Mouse (Mus musculus) hindbrain, embryonic 11.5 days (tissue): ENCODE data around the gene Stard10. TPM values are rescaled to one million over a fixed set of nuclear protein-coding genes. Genes with fewer than 3 reads are reported as not detected.

Experiments
- ATAC-seq: fragments of 200-750 bp; cut with Nextera tagmentation; 2 replicates; pipeline ENCODE4 v1.8.0; 2017; ENCODE audit warnings: mild to moderate bottlenecking, moderate TSS enrichment, moderate library complexity; ENCODE audit not compliant: low FRiP score
- DNase-seq: peaks from one replicate; pipeline ENCODE4 v3.0.0-alpha.2; 2015; ENCODE audit warnings: low spot score
- H3K27ac ChIP-seq: fragments of 300-500 bp; sonication (generic); 2 replicates; pipeline ENCODE4 v1.5.1; 2014; ENCODE audit warnings: mild to moderate bottlenecking, low read depth, low read length
- H3K27me3 ChIP-seq: fragments of 300-500 bp; sonication (generic); 2 replicates; pipeline ENCODE4 v1.6.1; 2014; ENCODE audit warnings: mild to moderate bottlenecking, low read length, moderate library complexity, mixed read lengths; ENCODE audit not compliant: control insufficient read depth, insufficient read depth
- H3K36me3 ChIP-seq: fragments of 300-500 bp; sonication (generic); 2 replicates; pipeline ENCODE4 v1.6.1; 2014; ENCODE audit warnings: mild to moderate bottlenecking, low read length, moderate library complexity, mixed read lengths; ENCODE audit not compliant: control insufficient read depth, insufficient read depth
- H3K4me1 ChIP-seq: fragments of 300-500 bp; sonication (generic); replicated peaks from 2 replicates; pipeline ENCODE4 v1.6.1; 2014; ENCODE audit warnings: low read length, mixed read lengths; ENCODE audit not compliant: control insufficient read depth, insufficient read depth
- H3K4me2 ChIP-seq: fragments of 300-500 bp; sonication (generic); replicated peaks from 2 replicates; pipeline ENCODE4 v1.6.1; 2014; ENCODE audit warnings: mild to moderate bottlenecking, low read depth, low read length
- H3K4me3 ChIP-seq: fragments of 300-500 bp; sonication (generic); 2 replicates; pipeline ENCODE4 v1.5.1; 2014; ENCODE audit warnings: low read depth, low read length
- H3K9ac ChIP-seq: fragments of 300-500 bp; sonication (generic); 2 replicates; pipeline ENCODE4 v1.6.1; 2014; ENCODE audit warnings: low read depth, low read length
- H3K9me3 ChIP-seq: fragments of 300-500 bp; sonication (generic); 2 replicates; pipeline ENCODE4 v1.6.1; 2016; ENCODE audit warnings: low read length; ENCODE audit not compliant: control insufficient read depth
- whole genome bisulfite sequencing: fragments of 180-500 bp; shearing (Covaris S2); extraction: QIAGEN DNeasy Blood & Tissue Kit; methylation state at CpG from one replicate; pipeline ENCODE4 v1.1.7; 2014; 5-methylcytosine and 5-hydroxymethylcytosine counted together
- polyA plus RNA-seq: library from polyadenylated mRNA; unstranded; fragments of >200 nt; fragmentation: Nextera tagmentation; extraction: Ambion mirVana; gene quantifications from 2 replicates; pipeline ENCODE4 v1.2.1, GENCODE M21; 2014

The Stard10 gene
- polyA plus RNA-seq, 1 experiment from 2014 or later, result 8.7 TPM

- H3K4me3 ChIP-seq, result peak within 1 kb of the TSS; percentile 47
- peak within 1 kb of the TSS; percentile 46 for H3K9ac ChIP-seq
- H3K9me3 ChIP-seq, result no peaks in the 10 kb centered on the region
- ATAC-seq (peak; percentile 71), DNase-seq (peak; percentile 77)
- H3K27me3 ChIP-seq, result peaks cover 8% of the 10 kb centered on the region; the same call in 1 of the 2 replicates
- H3K36me3 ChIP-seq, result no peaks in the 10 kb centered on the region
- H3K27ac ChIP-seq, result no peak within 1 kb of the TSS
- H3K4me2 ChIP-seq, result peak within 1 kb of the TSS; percentile 93
- H3K4me1 ChIP-seq, result 0 out of 2 replicates have a peak, but pooled peaks cover 3% of the 10 kb centered on the region
- WGBS, result under 1% methylated on average over 34 of the region's 35 CpGs
Observed at GRCm38 (mm10) chr7:101347767-101348270, 30.9 kb downstream of the Stard10 start, which contains the start of gene Arap1. Gene Arap1 (plus strand): TSS chr7:101348067.

- no peaks in the 10 kb centered on the region for H3K9me3 ChIP-seq
- peaks cover 8% of the 10 kb centered on the region; the same call in 1 of the 2 replicates for H3K27me3 ChIP-seq
- 0 out of 2 replicates have a peak, but pooled peaks cover 3% of the 10 kb centered on the region for H3K4me1 ChIP-seq
- ATAC-seq (peak; percentile 18; the same call in 1 of the 2 replicates), DNase-seq (peak; percentile 37)
- H3K27ac ChIP-seq, result no peak overlapping the region
- no peaks in the 10 kb centered on the region for H3K36me3 ChIP-seq
- H3K4me3 ChIP-seq, result peak overlapping the region; percentile 47
- WGBS, result 6% methylated on average over 13 of the region's 13 CpGs
- peak overlapping the region; percentile 93 for H3K4me2 ChIP-seq
- peak overlapping the region; percentile 46 for H3K9ac ChIP-seq
Observed at GRCm38 (mm10) chr7:101348312-101348711, 31.4 kb downstream of the Stard10 start.

GRCm38 (mm10) chr7:101349861-101350260 lies 33.0 kb downstream of the Stard10 start:
- ATAC-seq, result no peak; the same call in 1 of the 2 replicates
- WGBS, result 65% methylated on average over 1 of the region's 2 CpGs

GRCm38 (mm10) chr7:101352404-101352803 lies 35.5 kb downstream of the Stard10 start:
- no peaks in the 10 kb centered on the region for H3K9me3 ChIP-seq
- no peak for DNase-seq
- H3K27me3 ChIP-seq, result peaks cover 8% of the 10 kb centered on the region; the same call in 1 of the 2 replicates
- H3K9ac ChIP-seq, result no peak overlapping the region
- no peak overlapping the region for H3K4me3 ChIP-seq
- peaks cover 7% of the 10 kb centered on the region; the same call in 1 of the 2 replicates for H3K4me1 ChIP-seq
- WGBS, result 83% methylated on average over 4 of the region's 4 CpGs
- ATAC-seq, result no peak
- H3K36me3 ChIP-seq, result no peaks in the 10 kb centered on the region
- no peak overlapping the region for H3K4me2 ChIP-seq
- no peak overlapping the region for H3K27ac ChIP-seq

More at GRCm38 (mm10) chr7:101349861-101350260, 33.0 kb downstream of the Stard10 start:
- H3K36me3 ChIP-seq, result no peaks in the 10 kb centered on the region
- no peaks in the 10 kb centered on the region for H3K9me3 ChIP-seq
- no peak overlapping the region for H3K4me3 ChIP-seq
- H3K27ac ChIP-seq, result no peak overlapping the region
- H3K4me2 ChIP-seq, result no peak overlapping the region
- no peak overlapping the region for H3K9ac ChIP-seq
- peak; percentile 37 for DNase-seq
- H3K27me3 ChIP-seq, result peaks cover 8% of the 10 kb centered on the region; the same call in 1 of the 2 replicates
- 0 out of 2 replicates have a peak, but pooled peaks cover 3% of the 10 kb centered on the region for H3K4me1 ChIP-seq

GRCm38 (mm10) chr7:101354423-101354822 lies 37.5 kb downstream of the Stard10 start:
- Histone ChIP-seq H3K27me3 (0 out of 2 replicates have a peak, but pooled peaks cover 5% of the 10 kb centered on the region), H3K9ac (no peak overlapping the region), H3K36me3 (no peaks in the 10 kb centered on the region), H3K9me3 (no peaks in the 10 kb centered on the region), H3K4me3 (no peak overlapping the region), H3K4me2 (no peak overlapping the region), H3K27ac (no peak overlapping the region), H3K4me1 (peaks cover 7% of the 10 kb centered on the region; the same call in 1 of the 2 replicates)
- WGBS, result 87% methylated on average over 5 of the region's 5 CpGs
- DNase-seq (no peak), ATAC-seq (no peak)

- Histone ChIP-seq H3K27me3 (no peaks in the 10 kb centered on the region), H3K4me1 (peaks cover 4% of the 10 kb centered on the region; the same call in 1 of the 2 replicates), H3K4me3 (no peak overlapping the region), H3K4me2 (no peak overlapping the region), H3K9ac (no peak overlapping the region), H3K36me3 (no peaks in the 10 kb centered on the region), H3K9me3 (no peaks in the 10 kb centered on the region), H3K27ac (no peak overlapping the region)
- ATAC-seq, result no peak
- no peak for DNase-seq
- WGBS, result 86% methylated on average over 6 of the region's 6 CpGs
Observed at GRCm38 (mm10) chr7:101355551-101356100, 38.7 kb downstream of the Stard10 start.

- H3K36me3 ChIP-seq, result no peaks in the 10 kb centered on the region
- peaks cover 4% of the 10 kb centered on the region; the same call in 1 of the 2 replicates for H3K4me1 ChIP-seq
- no peak overlapping the region for H3K9ac ChIP-seq
- no peaks in the 10 kb centered on the region for H3K9me3 ChIP-seq
- no peaks in the 10 kb centered on the region for H3K27me3 ChIP-seq
- no peak overlapping the region for H3K4me2 ChIP-seq
- no peak overlapping the region for H3K27ac ChIP-seq
- DNase-seq (no peak), ATAC-seq (no peak)
- WGBS, result 63% methylated on average over 3 of the region's 3 CpGs
- no peak overlapping the region for H3K4me3 ChIP-seq
Observed at GRCm38 (mm10) chr7:101356868-101357267, 40.0 kb downstream of the Stard10 start.

GRCm38 (mm10) chr7:101360406-101360805 lies 43.5 kb downstream of the Stard10 start:
- ATAC-seq, result no peak

More at GRCm38 (mm10) chr7:101360406-101360805, 43.5 kb downstream of the Stard10 start:
- DNase-seq, result no peak
- Histone ChIP-seq H3K9ac (no peak overlapping the region), H3K4me1 (peaks cover 4% of the 10 kb centered on the region; the same call in 1 of the 2 replicates), H3K36me3 (no peaks in the 10 kb centered on the region), H3K27ac (no peak overlapping the region), H3K27me3 (no peaks in the 10 kb centered on the region), H3K4me2 (no peak overlapping the region), H3K9me3 (no peaks in the 10 kb centered on the region), H3K4me3 (no peak overlapping the region)
- 79% methylated on average over 3 of the region's 3 CpGs for WGBS
